Mouse (Mus musculus) small intestine, adult 2 months (tissue): ENCODE results near the gene Nkiras2.

Experiments
- CTCF ChIP-seq: fragments of 200-500 bp; IDR thresholded peaks from 2 replicates; pipeline ENCODE4 v1.5.1; 2012; ENCODE audit warnings: low read depth, mild to moderate bottlenecking, control low read depth, inconsistent platforms, low read length, moderate library complexity, mixed read lengths; ENCODE audit not compliant: insufficient replicate concordance, insufficient read length; ENCODE audit errors: extremely low read depth
- POLR2A ChIP-seq: fragments of 200-500 bp; IDR thresholded peaks from 2 replicates; pipeline ENCODE4 v1.6.1; 2012; ENCODE audit warnings: low read depth, mild to moderate bottlenecking, control low read depth, inconsistent platforms, low read length, moderate library complexity

DNA sequence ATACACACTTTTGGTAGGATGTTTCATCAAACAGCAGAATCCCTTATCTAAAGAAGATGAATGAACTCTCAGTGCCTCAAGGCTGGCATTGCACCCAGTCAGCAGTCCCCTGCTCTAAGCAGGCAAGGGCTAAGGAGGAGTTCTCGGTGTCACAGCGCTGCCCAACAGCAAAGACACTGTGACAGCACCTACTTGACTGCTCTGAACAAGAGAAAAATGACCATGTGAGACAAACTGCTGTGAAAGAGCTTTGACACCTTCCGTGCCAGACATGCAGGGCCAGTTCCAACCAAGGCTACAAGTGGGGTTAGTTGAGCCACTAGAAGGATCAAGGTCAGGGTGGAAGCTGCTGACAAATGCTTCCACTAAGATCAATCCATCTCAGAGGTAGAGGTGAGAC lies 33.9 kb upstream of the Nkiras2 start:
- TF ChIP-seq CTCF = no peak
- TF ChIP-seq POLR2A = no peak
